Mouse (Mus musculus): ENCODE results near the gene Nav3.
"Not testable (repeated sequence)": the region's sequence is repeated elsewhere in the genome, so short reads cannot be mapped to it uniquely, and the experiment has no call there.

Nav3 gene

DNA sequence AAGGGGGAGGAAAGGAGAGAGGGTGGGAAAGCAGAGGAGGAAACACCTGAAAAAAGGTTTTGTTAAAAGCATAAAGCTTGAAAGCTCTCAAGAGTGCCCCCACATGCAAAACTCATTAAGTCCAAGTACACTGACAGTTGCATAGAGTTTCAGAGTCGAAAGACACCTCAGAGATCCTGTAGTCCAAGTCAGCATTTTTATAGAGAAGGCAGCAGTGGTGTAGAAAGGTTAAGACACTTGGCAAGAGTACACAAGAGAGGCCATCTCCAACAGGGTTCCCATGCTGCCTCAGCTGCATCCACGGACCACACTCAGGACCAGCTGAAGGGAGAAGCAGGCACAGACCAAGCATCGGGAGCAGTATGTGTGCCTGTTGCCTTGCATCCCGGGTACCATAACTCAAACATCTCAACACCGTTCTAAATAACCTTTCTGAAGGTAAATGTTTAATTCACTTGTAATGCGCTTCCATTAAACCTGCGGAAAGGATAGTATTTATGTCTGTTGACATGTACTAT lies 421.4 kb downstream of the Nav3 start:
- DNase-seq, result no peak

DNA sequence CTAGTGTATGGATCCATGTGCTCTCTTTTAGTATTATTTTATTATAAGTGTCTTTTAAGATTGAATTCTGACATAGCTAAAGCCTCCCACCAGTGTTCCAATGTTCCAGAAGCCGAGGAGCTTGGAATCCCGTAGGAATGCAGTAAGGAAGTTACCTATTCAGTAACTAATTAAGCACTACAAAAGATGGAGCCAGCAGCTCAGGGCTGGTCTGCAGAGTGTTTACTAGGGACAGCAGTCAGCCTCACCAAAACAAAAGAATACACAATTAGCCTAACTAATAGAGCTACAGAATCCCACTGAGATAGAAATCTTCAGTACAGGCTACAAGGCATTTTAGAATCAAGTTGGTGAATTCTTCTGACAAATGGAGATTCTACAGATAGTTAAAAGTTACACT lies 431.1 kb downstream of the Nav3 start:
- not testable (repeated sequence) for DNase-seq

DNA sequence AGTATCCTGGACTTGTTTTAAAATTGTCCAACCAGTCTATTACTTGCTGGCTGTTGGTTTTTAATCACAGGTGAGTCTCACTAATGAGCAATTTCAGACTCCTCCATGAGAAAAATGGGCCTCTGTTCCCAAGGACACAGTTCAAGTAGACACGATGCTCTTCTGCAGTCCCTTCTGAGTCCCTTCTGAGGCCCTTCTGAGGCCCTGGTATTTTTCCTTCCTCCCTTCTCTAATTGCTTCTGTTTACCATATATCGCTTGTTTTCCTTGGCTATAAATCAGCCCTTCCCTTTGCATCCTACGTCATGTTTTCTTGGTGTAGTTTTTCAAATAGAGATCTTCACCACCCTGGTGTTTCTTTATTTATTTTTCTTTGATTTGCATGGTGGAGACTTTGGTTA lies 433.9 kb downstream of the Nav3 start:
- no peak for DNase-seq

DNA sequence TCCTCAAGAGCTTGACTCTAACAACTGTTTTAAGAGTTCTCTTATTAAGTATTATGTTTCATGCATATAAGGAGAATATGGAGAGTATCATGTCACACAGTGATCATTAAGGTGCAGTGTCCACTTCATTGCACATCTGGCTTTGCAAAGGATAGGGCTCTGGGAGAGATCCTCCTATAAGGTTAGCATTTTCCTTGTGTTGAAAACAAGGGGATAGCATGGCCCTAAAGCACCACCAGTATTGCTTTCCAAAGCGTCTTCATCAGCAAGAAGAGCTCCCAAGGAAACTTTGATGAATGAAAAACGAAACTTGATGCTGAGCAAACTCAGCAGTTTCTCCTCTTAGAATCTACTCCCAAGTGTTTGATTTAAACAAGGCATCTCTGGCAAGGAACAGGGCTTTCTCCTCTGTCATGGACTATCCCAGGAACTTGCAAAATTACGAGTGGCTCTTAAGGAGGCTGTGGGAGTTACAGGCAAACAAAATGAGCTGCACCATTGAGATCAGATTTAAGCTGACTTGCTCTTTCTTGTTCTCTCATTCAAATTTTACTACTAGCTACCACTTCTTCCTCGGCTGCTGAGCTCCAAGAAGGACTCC lies 436.6 kb downstream of the Nav3 start:
- DNase-seq, result no peak

DNA sequence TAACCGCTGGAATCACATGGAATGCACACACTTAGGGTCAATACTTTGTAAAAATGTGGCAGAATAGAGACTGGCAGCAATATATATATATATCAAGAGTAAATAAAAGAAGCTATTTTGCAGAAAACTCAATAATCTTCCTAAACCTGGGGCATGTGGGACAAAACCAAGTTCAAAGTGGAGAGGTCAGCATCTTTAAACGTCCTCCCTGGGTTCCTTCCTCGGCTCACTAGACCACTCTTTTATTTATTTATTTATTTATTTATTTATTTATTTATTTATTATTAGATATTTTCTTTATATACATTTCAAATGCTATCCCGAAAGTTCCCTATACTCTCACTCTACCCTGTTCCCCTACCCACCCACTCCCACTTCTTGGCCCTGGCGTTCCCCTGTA lies 454.7 kb downstream of the Nav3 start:
- DNase-seq, result not testable (repeated sequence)

DNA sequence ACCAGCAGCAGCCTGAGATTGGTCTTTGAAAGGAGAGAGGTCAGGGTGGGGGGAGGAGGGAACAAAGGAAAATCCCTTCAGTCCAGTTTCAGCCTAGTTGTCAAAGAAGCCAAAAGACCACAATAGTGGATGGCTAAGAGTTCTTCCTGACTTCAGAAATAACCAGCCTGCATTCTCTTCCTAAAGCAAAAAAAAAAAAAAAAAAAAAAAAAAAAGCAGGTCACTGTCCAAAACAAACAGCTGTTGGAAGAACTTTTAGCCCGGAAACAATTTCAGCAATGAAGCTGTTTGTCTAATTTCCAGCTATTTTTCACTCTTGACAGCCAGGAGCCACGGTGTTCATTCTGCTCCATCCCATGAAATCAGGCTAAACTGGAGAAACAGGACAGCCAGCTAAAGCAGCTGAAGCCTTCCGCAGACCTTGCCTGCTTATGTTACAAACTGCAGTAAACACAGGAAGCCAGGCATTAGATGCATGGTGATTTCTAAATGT lies 455.2 kb downstream of the Nav3 start:
- DNase-seq, result peak; percentile 28 to 48

DNA sequence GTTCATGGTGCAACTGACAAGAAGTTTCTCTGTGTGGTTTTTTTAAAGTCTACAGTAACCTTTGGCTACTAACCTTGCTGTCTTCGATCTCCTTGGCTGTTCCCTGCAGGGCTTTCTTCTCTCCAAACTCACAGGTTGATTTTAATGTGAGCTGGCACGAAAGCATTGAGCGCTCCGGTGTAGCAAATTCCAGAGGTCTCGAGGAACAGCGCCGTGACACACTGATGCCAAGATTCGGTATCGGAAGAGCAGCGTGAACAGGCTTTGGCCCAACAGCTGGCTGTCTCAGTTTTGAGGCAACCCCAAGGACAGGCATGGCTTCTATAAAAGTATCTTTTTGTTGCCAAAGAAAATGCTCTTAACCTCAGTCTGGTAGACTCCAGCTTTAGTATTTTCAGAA lies 456.1 kb downstream of the Nav3 start:
- peak; percentile 15 to 38 for DNase-seq

DNA sequence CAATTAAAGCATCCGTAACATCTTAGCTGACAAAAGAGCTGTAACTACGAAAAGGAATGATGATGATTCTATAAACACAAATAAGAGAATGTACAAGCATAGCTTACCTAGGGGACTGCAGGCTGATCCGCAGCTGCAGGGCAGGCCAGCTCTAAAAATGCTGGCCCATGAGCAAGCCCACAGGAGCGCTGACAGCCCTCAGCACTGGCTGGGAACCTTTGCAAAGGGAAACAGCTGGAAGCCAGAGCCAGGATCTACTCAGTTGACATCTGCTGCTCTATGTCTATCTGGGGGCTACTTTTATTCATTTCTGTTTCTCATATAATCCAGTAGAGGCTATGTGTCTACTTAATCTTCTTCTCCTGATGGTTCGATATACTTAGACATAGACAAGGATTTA lies 461.7 kb downstream of the Nav3 start:
- peak in 1 of 2 experiments; percentile 9 for DNase-seq

DNA sequence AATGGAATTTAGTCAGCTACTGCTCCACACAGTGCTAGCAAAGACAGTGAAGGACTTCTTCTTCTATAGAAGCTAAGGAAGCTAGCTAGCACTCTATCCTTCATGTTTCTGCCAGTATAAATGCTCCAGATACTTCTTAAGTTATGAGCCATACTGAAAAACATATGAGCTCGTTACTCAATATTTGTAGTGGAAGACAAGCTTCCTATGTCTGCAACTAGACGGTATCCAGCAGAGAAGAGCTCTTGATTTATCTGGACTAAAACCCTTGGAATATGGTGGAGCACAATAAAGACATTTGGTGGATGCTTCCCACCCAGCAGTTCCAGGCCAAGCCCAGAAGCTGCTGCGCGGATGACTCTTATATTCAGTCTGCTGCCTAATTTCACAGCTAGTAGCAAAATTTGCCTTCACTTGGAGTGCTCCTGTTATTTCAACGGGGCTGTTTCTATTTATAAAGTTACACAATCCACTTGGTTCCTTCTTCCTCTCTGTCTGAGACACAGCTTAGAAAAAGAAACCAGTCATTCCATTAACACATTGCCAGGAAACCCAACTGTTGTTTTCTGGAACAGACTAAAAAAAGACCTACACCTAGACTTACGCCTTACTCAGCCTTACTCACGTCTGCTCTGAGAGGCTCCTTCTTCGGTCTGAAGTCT lies 470.0 kb downstream of the Nav3 start:
- no peak for DNase-seq

DNA sequence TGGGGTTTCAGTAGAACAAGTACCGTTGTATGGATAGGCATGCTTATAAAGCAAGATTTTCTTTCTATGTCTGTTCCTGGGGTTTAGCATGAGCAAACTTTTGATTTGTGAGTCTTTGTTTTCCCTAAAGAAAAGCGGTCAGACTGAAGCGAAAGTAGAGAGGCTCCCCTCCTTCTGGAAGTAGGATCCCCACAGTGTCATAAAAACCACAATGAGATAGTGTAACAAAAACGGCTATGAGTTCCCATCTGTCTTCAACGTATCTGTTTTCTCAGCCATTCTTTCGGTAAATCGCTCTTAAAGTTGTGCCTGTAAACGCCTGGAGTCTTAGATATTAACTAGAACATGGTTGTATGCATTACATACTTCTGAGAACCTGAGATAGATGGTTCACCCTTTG lies 479.7 kb downstream of the Nav3 start:
- DNase-seq, result no peak

DNA sequence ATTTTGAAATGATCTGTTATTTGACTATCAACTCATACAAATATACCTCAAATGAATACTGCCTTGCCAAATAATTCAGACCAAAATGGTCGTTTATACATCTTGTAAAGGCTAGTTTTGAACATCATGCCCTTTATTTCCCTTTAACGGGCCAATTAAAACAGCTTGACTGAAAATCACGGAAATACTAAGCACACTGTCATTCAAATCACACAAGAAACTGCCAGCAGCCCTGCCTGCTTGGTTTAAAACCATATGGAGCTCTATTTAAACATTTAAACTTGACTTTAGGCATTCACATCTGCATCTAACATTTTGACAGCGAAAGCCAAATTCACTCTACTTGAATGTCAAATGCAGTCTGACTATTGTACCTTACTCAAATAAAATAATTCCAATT lies 481.8 kb downstream of the Nav3 start:
- no peak for DNase-seq

DNA sequence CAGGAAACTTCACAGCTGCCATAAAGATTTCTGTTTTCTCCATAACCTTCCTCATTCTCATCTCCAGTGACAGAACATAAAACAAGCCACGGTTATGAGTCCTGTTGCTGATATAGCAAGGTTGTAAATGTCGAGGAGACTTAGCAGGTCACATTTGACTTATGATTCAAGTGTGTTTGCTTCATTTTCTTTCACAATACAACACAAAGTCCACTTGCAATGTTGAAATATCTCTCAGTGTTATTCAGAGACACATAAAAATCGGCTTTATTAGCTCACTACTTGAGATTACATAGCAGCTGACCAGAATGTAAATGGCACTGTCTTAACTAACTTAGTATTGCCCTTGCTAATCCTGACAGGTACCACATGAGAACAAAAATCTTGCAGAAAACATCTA lies 482.5 kb downstream of the Nav3 start:
- no peak for DNase-seq

DNA sequence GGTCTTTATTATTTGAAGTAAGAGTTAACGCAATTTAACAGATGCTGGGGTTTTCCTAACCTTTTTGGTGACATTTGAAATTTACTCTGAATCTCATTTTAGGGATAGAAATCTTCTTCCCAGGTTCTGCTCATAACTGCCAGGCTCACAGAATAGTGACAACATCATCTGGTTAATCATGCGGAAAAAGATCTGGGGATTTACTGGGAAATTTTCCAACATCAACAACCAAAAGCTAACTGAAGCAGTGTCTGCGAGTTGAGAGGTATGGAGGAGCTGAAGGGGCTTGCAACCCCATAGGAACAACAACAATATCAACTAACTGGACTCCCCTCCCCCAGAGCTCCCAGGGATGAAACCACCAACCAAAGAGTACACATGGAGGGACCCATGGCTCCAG lies 505.7 kb downstream of the Nav3 start:
- DNase-seq, result no peak

DNA sequence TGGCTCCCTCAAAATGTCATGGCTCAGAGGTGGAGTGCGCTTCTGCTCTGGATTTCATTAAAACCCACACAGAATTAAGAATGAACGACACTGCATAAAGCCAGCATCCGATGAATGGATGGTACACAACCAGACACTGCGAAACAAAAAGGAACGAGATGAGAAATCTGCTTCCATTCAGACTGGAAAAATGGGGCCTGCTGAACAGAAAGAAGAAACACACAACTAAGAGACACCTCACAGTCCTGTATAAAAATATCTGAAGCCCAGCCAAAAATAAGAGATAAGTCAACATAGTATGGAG lies 526.7 kb downstream of the Nav3 start:
- no peak for DNase-seq

DNA sequence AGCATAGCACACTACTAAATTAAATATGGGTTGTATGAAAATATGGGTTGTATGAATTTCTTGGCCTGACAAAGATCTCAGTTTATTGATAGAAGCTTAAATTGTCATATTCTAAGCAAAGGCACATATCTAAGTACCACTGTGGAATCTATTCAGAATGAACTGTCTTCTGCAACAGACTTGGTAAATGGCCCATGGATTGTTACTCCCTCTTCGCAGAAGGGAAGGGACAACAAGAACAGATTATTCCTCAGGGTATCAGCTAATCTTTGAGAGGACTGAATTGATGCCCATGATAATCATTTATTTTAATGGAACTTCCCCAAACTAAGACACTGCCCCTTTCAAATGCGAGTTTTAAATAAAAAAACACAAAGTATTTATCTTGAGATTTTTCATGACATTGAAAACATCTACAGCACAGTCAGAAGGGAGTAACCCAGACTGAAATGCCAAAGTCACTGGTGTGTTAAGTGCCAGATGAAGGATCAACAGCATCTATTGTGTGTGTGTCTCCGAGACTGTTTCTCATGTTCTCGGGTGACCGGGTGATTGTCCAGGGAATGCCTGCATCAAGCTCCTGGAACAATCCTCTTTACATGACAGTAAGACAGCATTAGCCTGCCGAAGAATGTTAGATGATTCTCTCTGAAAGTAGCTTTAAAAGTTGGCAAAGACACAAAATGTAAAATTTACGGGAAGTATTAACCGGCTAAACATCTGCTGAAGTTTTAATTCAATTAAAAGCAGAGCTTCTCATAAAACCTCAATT lies 527.3 kb downstream of the Nav3 start:
- peak in 1 of 2 experiments; percentile 33 for DNase-seq

DNA sequence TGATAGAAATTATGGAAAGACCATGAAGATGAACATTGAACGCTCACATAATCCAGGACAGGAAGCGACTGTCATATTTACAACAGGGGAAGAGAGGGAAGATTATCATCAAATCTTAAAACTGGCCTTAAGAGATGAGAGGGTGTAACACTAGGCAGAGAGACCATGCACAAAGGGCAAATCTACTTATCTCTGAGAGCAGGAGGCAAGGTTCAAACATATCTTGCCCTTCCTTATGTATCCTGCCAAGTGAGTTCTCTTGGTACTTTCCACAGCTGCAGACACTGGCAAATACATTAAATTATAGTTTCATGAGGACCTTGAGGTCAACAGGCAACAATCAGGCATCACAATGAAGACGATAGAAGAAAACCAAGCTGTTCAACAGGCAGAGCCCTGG lies 529.9 kb downstream of the Nav3 start:
- no peak for DNase-seq

DNA sequence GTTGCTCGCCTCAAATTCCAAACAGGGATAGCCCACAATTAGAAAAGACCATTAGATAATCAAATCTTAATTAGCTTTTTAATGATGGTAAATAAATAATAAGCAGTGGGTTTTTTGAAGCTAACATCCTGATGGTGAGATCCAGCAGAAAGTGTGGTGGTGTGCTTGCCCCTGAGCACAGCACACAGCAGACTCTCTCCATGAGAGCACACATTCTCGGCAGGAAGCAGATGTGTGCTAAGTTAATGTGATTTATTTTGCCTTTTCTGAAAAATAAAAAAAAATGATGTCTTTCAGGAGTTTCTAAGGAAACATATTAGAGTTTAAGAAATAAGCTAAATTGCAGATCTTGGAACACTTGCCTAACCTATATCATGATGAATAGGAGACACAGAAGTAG lies 531.9 kb downstream of the Nav3 start:
- DNase-seq, result no peak

DNA sequence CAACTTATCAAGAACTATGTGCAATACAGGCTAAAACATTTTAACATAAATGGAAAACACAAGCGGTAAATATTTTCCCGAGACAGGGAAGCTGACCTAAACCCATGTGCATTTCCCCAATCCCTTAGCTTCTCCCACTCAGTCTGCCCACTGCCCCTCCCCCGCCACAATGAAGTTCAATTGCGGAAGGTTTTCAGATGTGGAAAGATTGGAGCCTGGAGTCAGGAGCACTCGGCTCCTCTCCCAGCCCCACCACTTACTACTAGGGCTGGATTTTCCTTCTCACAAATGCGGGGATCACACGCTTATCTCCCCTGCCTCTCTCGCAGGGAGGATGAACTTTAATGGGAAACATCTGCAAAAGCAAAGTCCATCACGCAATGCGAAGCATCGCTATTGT lies 534.6 kb downstream of the Nav3 start:
- DNase-seq, result peak; percentile 51 to 63

DNA sequence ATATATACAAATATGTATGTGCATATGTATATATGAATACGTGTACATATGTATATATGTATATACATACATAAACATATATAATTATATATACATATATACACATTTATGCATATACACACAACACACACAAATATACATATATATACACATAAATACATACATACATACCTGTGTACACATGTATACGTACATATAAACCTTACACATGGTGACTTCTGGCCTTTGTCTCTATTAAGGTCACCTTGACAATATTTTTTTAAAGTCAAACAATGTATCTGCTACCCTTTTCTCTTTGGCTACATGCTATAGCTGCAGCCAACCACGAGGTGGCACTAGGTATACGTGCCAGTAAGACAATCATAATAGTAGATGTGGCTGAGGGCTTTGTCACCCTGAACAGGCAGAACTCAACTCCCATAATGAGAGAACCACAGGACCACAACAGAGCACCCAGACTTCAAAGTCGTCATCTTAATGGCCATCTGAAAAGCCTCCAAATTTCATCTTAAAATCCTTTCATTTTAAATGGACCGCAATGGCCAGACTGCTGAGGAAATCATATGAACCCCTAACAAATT lies 535.3 kb downstream of the Nav3 start:
- DNase-seq, result peak; percentile 73 to 81

DNA sequence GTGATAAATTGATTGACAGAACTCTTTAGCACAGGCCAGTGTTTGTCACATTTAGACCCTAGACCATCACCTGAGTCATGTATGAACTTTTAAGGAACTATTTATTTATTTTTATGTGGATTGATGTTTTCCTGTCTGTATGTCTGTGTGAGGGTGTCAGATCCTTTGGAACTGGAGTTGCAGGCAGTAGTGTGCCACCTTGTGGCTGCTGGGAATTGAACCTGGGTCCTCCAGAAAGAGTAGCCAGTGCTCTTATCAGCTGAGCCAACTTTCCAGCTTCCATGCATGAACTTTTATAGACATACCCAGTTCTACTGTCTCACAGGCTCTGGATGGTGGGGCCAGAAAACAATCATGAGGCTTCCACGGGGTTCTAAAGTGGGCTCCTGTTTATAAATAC lies 536.5 kb downstream of the Nav3 start:
- DNase-seq, result peak; percentile 30 to 33

DNA sequence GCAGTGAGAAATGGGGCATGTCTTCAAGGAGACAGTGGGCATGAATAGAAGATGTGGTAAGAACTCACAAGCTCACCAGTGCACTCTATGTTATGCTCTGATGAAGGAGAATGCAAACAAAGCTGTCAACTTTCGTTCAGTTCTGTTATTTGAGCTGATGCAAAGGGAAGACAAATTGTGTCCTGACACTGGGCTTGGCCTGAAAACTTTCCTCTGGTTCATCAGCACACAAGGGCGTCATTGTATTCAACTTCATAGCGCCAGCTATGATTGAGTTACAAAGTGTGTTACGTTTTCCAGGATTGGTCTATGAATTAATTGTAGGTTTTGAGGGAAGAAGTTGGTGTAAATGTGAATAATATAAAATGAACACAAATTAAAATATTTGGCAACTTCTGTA lies 548.8 kb downstream of the Nav3 start:
- no peak for DNase-seq

DNA sequence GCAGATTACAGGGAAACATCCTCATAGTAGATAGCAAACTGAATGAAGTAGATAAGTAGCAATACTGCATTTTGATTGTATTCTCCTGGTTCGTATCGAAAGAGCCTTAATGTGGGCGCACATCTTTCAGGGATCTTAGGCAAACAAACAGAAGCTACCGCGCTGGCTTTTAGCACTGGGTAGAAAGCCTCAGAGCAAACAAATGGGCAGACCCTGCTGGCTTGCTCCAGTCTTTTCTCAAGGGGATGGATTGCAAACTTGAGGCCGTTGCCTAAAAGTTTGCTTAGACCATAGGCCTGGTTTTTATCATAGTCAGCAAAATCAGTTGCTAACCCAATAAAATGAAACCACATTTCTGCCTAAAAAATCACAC lies 549.6 kb downstream of the Nav3 start:
- DNase-seq, result no peak

DNA sequence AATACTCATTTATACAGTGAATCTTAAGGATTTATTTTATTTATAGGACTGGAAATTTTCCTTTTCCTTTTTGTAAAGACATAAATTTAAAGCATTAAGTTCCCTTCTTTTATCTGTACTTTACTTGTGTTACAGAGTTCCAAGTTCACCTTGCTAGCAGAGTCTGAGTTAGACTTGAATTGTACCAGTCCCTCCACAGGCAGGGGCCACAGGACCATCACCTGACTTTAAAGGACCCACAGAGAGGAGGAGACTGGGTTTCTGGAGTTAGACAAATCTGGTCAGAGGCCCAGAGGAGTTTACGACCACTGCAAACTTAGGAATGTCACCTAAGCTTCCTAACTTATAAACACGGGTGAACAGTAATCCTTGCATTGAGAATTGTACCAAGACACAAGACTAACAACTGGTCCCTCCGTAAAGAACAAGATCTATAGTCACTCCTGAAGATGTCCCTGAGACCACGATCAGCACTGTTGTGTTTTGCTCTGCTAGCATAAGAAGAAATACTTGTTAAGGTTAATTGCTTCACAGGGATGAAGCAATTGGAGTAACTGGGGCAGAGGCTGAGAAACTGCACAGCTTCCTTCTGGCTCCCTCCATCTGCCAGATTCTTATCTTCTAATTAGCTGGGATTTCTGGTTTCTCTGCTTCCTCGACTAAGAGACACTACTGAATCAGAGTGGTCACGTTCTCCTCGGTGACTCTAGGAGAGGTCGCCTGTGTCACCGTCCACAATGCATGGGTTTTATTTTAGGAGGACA lies 550.2 kb downstream of the Nav3 start:
- no peak for DNase-seq

Data from kidney, postnatal 4 days (tissue).